Mouse (Mus musculus) hindbrain, embryonic 14.5 days (tissue): ENCODE results near the gene Olfr449. TPM values are rescaled to one million over a fixed set of nuclear protein-coding genes. Genes with fewer than 3 reads are reported as not detected.

Source experiments
- polyA plus RNA-seq: library from polyadenylated mRNA; unstranded; fragments of >200 nt; fragmentation: Nextera tagmentation; extraction: Ambion mirVana; gene quantifications from 2 replicates; pipeline ENCODE4 v1.2.1, GENCODE M21; 2014

Gene Olfr449
- polyA plus RNA-seq, 1 experiment from 2014 or later = not detected

Other genes with a start within 250 kb of the Olfr449 start
- 0.05 TPM in 1 of 2 replicates, not detected in the other for gene Tcaf3, start 236.7 kb upstream of the Olfr449 start, polyA plus RNA-seq
- gene Tcaf2, start 189.1 kb upstream of the Olfr449 start, polyA plus RNA-seq = 0.86 and 1.5 TPM in 2 replicates
- 212 and 229 TPM in 2 replicates for gene Tcaf1, start 124.3 kb upstream of the Olfr449 start, polyA plus RNA-seq
- gene Olfr453, start 95.0 kb upstream of the Olfr449 start, polyA plus RNA-seq = not detected in 2 replicates
- not detected in 2 replicates for gene Olfr38, start 78.0 kb upstream of the Olfr449 start, polyA plus RNA-seq
- gene Olfr452, start 49.3 kb upstream of the Olfr449 start, polyA plus RNA-seq = not detected in 2 replicates
- not detected in 2 replicates for gene Olfr450, start 22.4 kb upstream of the Olfr449 start, polyA plus RNA-seq
- not detected in 2 replicates for gene Olfr448, start 56.1 kb downstream of the Olfr449 start, polyA plus RNA-seq
- not detected in 2 replicates for gene Olfr447, start 74.5 kb downstream of the Olfr449 start, polyA plus RNA-seq
- gene Olfr446, start 87.0 kb downstream of the Olfr449 start, polyA plus RNA-seq = not detected in 2 replicates
- gene Olfr444, start 114.7 kb downstream of the Olfr449 start, polyA plus RNA-seq = not detected in 2 replicates